Comparison of ENCODE assay signal across 16 mouse cellular contexts in the genomic region with DNA sequence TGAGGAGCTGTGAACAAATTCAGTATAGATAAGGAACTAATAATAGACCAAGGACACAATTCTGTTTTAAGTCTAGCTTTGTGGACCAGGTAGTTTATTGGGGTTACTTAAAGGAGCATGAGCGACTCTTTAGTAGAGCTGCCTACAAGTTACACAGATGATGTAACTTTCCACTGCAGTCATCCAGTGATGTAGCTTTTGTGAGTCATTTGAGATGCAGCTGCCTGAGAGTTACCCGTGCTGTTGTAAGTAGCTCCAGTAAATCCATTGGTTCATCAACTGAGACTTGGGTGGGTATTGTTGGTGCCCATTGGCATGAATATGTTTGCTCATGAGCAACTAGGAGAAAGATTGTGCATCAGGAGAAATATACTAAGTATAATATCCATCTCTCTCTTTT.
"Had no signal": no experiment of that assay in that cellular context is flagged by ENCODE, and none has a peak within 500 bp of the region (broad histone marks: within the 10 kb centered on the region; RNA-seq: fewer than 3 reads in every experiment).

No protein-coding gene starts in this region.

- H3K4me3 ChIP-seq: lung, embryonic 15.5 days; midbrain, embryonic 10.5 days; midbrain, embryonic 12.5 days; neural tube, embryonic 12.5 days had no signal

- H3K4me1 ChIP-seq: lung, embryonic 15.5 days; midbrain, embryonic 10.5 days; midbrain, embryonic 12.5 days; neural tube, embryonic 12.5 days had no signal

- H3K9ac ChIP-seq: liver, postnatal 0 days; lung, embryonic 15.5 days; midbrain, embryonic 12.5 days; neural tube, embryonic 12.5 days had no signal

- H3K36me3 ChIP-seq: lung, embryonic 15.5 days; midbrain, embryonic 10.5 days; midbrain, embryonic 12.5 days; neural tube, embryonic 12.5 days had no signal

- H3K27me3 ChIP-seq: lung, embryonic 15.5 days; midbrain, embryonic 12.5 days; neural tube, embryonic 12.5 days had no signal

- H3K9me3 ChIP-seq: lung, embryonic 15.5 days; midbrain, embryonic 10.5 days; midbrain, embryonic 12.5 days; neural tube, embryonic 12.5 days had no signal

- H3K4me2 ChIP-seq: lung, embryonic 15.5 days; midbrain, embryonic 12.5 days; neural tube, embryonic 12.5 days had no signal

- H3K27ac ChIP-seq: lung, embryonic 15.5 days; midbrain, embryonic 10.5 days; midbrain, embryonic 12.5 days; neural tube, embryonic 12.5 days had no signal

- DNase-seq: liver, postnatal 0 days; lung, adult 2 months; lung, postnatal 4 days; midbrain, embryonic 14.5 days; retina, postnatal 1 day; right cerebral cortex, adult 18-20 months; right cerebral cortex, postnatal 25 days; right cerebral cortex, postnatal 4 days; spleen, adult 18-20 months; thymus, adult 18-20 months; thymus, postnatal 14 days; thymus, postnatal 36 days had no signal
